In genomic region chr5:134385106-134385505, GRCm38 (mm10) we compare ENCODE assay signal across 10 mouse cellular contexts.
DNase-seq lines count a peak whose midpoint lies in the region; ATAC-seq and TF ChIP-seq lines count a peak whose summit lies in the region.
"Had no signal": no experiment of that assay in that cellular context is flagged by ENCODE, and none has a peak within 500 bp of the region (broad histone marks: within the 10 kb centered on the region; RNA-seq: fewer than 3 reads in every experiment).

No protein-coding gene starts in this region.

- no peaks in the 10 kb centered on the region for H3K9me3 ChIP-seq in hindbrain, embryonic 14.5 days (ENCODE audit: control insufficient read depth, low read length)
- no peaks in the 10 kb centered on the region for H3K9me3 ChIP-seq in hindbrain, embryonic 12.5 days (replicated peaks)
- H3K9me3 ChIP-seq: embryonic facial prominence, embryonic 12.5 days; megakaryocyte, embryonic 14.5 days had no signal

- no peak overlapping the region for H3K4me2 ChIP-seq in hindbrain, embryonic 14.5 days (replicated peaks)
- no peak overlapping the region for H3K4me2 ChIP-seq in hindbrain, embryonic 12.5 days (replicated peaks)
- H3K4me2 ChIP-seq: embryonic facial prominence, embryonic 12.5 days had no signal

- WGBS in hindbrain, embryonic 14.5 days, result 66% methylated on average over 2 of the region's 2 CpGs
- WGBS in hindbrain, embryonic 12.5 days, result 66% methylated on average over 2 of the region's 2 CpGs

- H3K9ac ChIP-seq in hindbrain, embryonic 14.5 days, result no peak overlapping the region
- H3K9ac ChIP-seq in hindbrain, embryonic 12.5 days, result no peak overlapping the region
- H3K9ac ChIP-seq: embryonic facial prominence, embryonic 12.5 days had no signal

- no peak overlapping the region for H3K27ac ChIP-seq in hindbrain, embryonic 14.5 days
- H3K27ac ChIP-seq in hindbrain, embryonic 12.5 days, result no peak overlapping the region
- H3K27ac ChIP-seq in left cerebral cortex, adult 2 months, result no peak overlapping the region
- H3K27ac ChIP-seq: embryonic facial prominence, embryonic 12.5 days had no signal

- ATAC-seq in hindbrain, embryonic 14.5 days (ENCODE audit: low FRiP score), result no peak
- ATAC-seq in hindbrain, embryonic 12.5 days (ENCODE audit: low FRiP score), result no peak
- ATAC-seq in activated CD4-positive, CD25-positive, alpha-beta regulatory T cell, adult 4 months, result peak; percentile 52
- ATAC-seq in common myeloid progenitor, adult 5-6 weeks (replicated peaks; ENCODE audit: low read depth, poor library complexity, severe bottlenecking), result peak; percentile 85

- DNase-seq in hindbrain, embryonic 14.5 days (ENCODE audit: low spot score), result peak; percentile 85
- peak; percentile 79 to 88 for DNase-seq in heart, postnatal 10 days
- peak; percentile 31 to 49 for DNase-seq in left cerebral cortex, adult 2 months (ENCODE audit: extremely low spot score in 1 of 2, low spot score in 2 of 2)
- DNase-seq in naive thymus-derived CD4-positive, alpha-beta T cell, adult 2 months (ENCODE audit: low read depth), result peak; percentile 89
- peak; percentile 66 for DNase-seq in testis, postnatal 14 days (ENCODE audit: low spot score)

- no peaks in the 10 kb centered on the region for H3K4me1 ChIP-seq in hindbrain, embryonic 14.5 days (replicated peaks; ENCODE audit: control insufficient read depth, insufficient read depth, low read length)
- H3K4me1 ChIP-seq in hindbrain, embryonic 12.5 days, result no peaks in the 10 kb centered on the region
- H3K4me1 ChIP-seq: embryonic facial prominence, embryonic 12.5 days had no signal

- no peak overlapping the region for H3K4me3 ChIP-seq in hindbrain, embryonic 14.5 days (replicated peaks; ENCODE audit: low read length)
- no peak overlapping the region for H3K4me3 ChIP-seq in hindbrain, embryonic 12.5 days
- no peak overlapping the region for H3K4me3 ChIP-seq in left cerebral cortex, adult 2 months
- H3K4me3 ChIP-seq: embryonic facial prominence, embryonic 12.5 days; megakaryocyte, embryonic 14.5 days had no signal

- peak; percentile 88 for TF ChIP-seq CTCF in left cerebral cortex, adult 2 months (IDR thresholded peaks at IDR 0.05)

- H3K27me3 ChIP-seq in hindbrain, embryonic 14.5 days (ENCODE audit: control insufficient read depth, insufficient read depth, low read length), result no peaks in the 10 kb centered on the region
- no peaks in the 10 kb centered on the region for H3K27me3 ChIP-seq in hindbrain, embryonic 12.5 days
- H3K27me3 ChIP-seq: embryonic facial prominence, embryonic 12.5 days; megakaryocyte, embryonic 14.5 days had no signal

- intact Hi-C loops in heart, postnatal 10 days (cut with DNase I), result loop anchor here (1.0 kb wide), 1 partner anchor 101 kb away; no protein-coding TSS in a partner anchor
- intact Hi-C loops in left cerebral cortex, adult 2 months (cut with DNase I), result loop anchor here (1.0 to 10.0 kb wide), 2 partner anchors 101 to 200 kb away; partner anchors contain the start of gene Rfc2

- peaks cover 84% of the 10 kb centered on the region for H3K36me3 ChIP-seq in hindbrain, embryonic 14.5 days (replicated peaks; ENCODE audit: control insufficient read depth, insufficient read depth)
- peaks cover 95% of the 10 kb centered on the region for H3K36me3 ChIP-seq in hindbrain, embryonic 12.5 days

Comparison
In these comparisons a context has a peak if more than half of its experiments do, and no peak if none do; other contexts are left out.
1. ATAC-seq: peak in activated CD4-positive, CD25-positive, alpha-beta regulatory T cell, adult 4 months (single experiment) and common myeloid progenitor, adult 5-6 weeks (single experiment); none in hindbrain, embryonic 14.5 days (single experiment) and hindbrain, embryonic 12.5 days (single experiment).
2. Peak in every context shown above with its lines, with median percentiles within 50 percentile points of each other: DNase-seq.